Mouse (Mus musculus) CH12.LX (cell line): Measurements from ENCODE around the gene Hopx. TPM values are rescaled to one million over a fixed set of nuclear protein-coding genes. Genes with fewer than 3 reads are reported as not detected.
A peak's percentile ranks its signal among the peaks of the same experiment; 100 is the strongest.

ENCODE experiments used
- DNase-seq: peaks from one replicate; pipeline ENCODE4 v3.0.0-alpha.2; 2013; ENCODE audit errors: extremely low read depth
- H3K27ac ChIP-seq: 2 replicates; pipeline ENCODE4 v1.5.1; 2012; ENCODE audit warnings: low read depth, mild to moderate bottlenecking, control low read depth, moderate library complexity; ENCODE audit not compliant: insufficient read depth
- H3K27me3 ChIP-seq: replicated peaks from 2 replicates; pipeline ENCODE3; 2012; ENCODE audit warnings: inconsistent platforms
- H3K36me3 ChIP-seq, 2 experiments: replicated peaks in 1 of 2; 2 replicates each; pipeline versions ENCODE3 to v1.6.1; 2012; ENCODE audit warnings: inconsistent platforms in 1 of 2, low read length in 1 of 2, mild to moderate bottlenecking in 1 of 2, mixed read lengths in 1 of 2, moderate library complexity in 1 of 2; ENCODE audit not compliant: control insufficient read depth in 1 of 2, insufficient read depth in 1 of 2
- H3K4me1 ChIP-seq, 2 experiments: 2 replicates each; pipeline ENCODE4 v1.6.1; 2012; ENCODE audit warnings: inconsistent platforms in 1 of 2, moderate library complexity in 1 of 2; ENCODE audit not compliant: insufficient read depth in 2 of 2, control insufficient read depth in 1 of 2
- H3K4me2 ChIP-seq: 2 replicates; pipeline ENCODE4 v1.6.1; 2012; ENCODE audit warnings: low read depth, mild to moderate bottlenecking, control low read depth; ENCODE audit not compliant: poor library complexity, insufficient read depth, severe bottlenecking
- H3K4me3 ChIP-seq, 3 experiments: fragments of 150-350 bp in 1 of 3; sonication (generic) in 1 of 3; replicated peaks in 1 of 3; 2 replicates each; pipeline versions ENCODE3 to v1.5.1; 2011 to 2012; ENCODE audit warnings: low read depth in 2 of 3, low read length in 2 of 3, mild to moderate bottlenecking in 2 of 3, moderate library complexity in 2 of 3, control low read depth in 1 of 3, improper control_type of control experiment in 1 of 3, inconsistent platforms in 1 of 3, mixed read lengths in 1 of 3; ENCODE audit not compliant: poor library complexity in 1 of 3
- H3K79me2 ChIP-seq: replicated peaks from 2 replicates; pipeline ENCODE4 v1.6.1; 2012; ENCODE audit warnings: mild to moderate bottlenecking, moderate library complexity; ENCODE audit not compliant: control insufficient read depth, poor library complexity, insufficient read depth, severe bottlenecking; ENCODE audit errors: extremely low read depth
- H3K9ac ChIP-seq: 2 replicates; pipeline ENCODE4 v1.6.1; 2012; ENCODE audit warnings: low read depth, mild to moderate bottlenecking, control low read depth, moderate library complexity; ENCODE audit not compliant: insufficient read depth
- H3K9me3 ChIP-seq: replicated peaks from 2 replicates; pipeline ENCODE3; 2012; ENCODE audit warnings: low read length, inconsistent platforms, mixed read lengths
- CHD1 ChIP-seq: IDR thresholded peaks from 2 replicates; pipeline ENCODE4 v1.6.1; 2012; ENCODE audit warnings: low read depth, low read length, improper control_type of control experiment, inconsistent platforms
- E2F4 ChIP-seq: IDR thresholded peaks from 2 replicates; pipeline ENCODE4 v1.6.1; 2011; ENCODE audit warnings: low read depth, low read length, improper control_type of control experiment; ENCODE audit not compliant: insufficient replicate concordance
- EP300 ChIP-seq: IDR thresholded peaks from 2 replicates; pipeline ENCODE4 v1.6.1; 2011; ENCODE audit warnings: low read length, improper control_type of control experiment
- HCFC1 ChIP-seq: IDR thresholded peaks from 2 replicates; pipeline ENCODE4 v1.6.1; 2012; ENCODE audit warnings: low read depth, mild to moderate bottlenecking, inconsistent platforms, low read length, improper control_type of control experiment
- IRF4 ChIP-seq: IDR thresholded peaks from 2 replicates; pipeline ENCODE4 v1.6.1; 2014; ENCODE audit warnings: low read depth, mild to moderate bottlenecking, inconsistent platforms, low read length, improper control_type of control experiment
- JUND ChIP-seq: conservative IDR thresholded peaks from 2 replicates; pipeline ENCODE4 v1.6.1; 2011; ENCODE audit warnings: low read depth, low read length, improper control_type of control experiment
- KAT2A ChIP-seq: IDR thresholded peaks from 2 replicates; pipeline ENCODE4 v1.6.1; 2012; ENCODE audit warnings: low read length, improper control_type of control experiment, inconsistent platforms; ENCODE audit not compliant: insufficient replicate concordance
- MAFK ChIP-seq: IDR thresholded peaks from 2 replicates; pipeline ENCODE4 v1.6.1; 2011; ENCODE audit warnings: low read length, improper control_type of control experiment; ENCODE audit not compliant: insufficient replicate concordance
- TCF12 ChIP-seq: IDR thresholded peaks from 2 replicates; pipeline ENCODE4 v1.6.1; 2014; ENCODE audit warnings: low read depth, mild to moderate bottlenecking, inconsistent platforms, low read length, improper control_type of control experiment
- USF1 ChIP-seq: IDR thresholded peaks from 2 replicates; pipeline ENCODE4 v1.6.1; 2014; ENCODE audit warnings: low read depth, mild to moderate bottlenecking, inconsistent platforms, low read length, improper control_type of control experiment
- USF2 ChIP-seq: conservative IDR thresholded peaks from 2 replicates; pipeline ENCODE4 v1.6.1; 2011; ENCODE audit warnings: low read depth, low read length, improper control_type of control experiment
- dilution Hi-C: fragments of 300-500 bp; cut with MboI; formaldehyde crosslinking; loops from 2 replicates; pipeline ENCODE4 v1.14.3; 2020; ENCODE audit warnings: low sequenced_read_pairs; ENCODE audit not compliant: extremely low pct_unique_long_range_greater_than_20kb, extremely low pct_ligation_motif_present
- in situ Hi-C: fragments of 300-500 bp; cut with MboI; formaldehyde crosslinking; loops from 3 replicates; pipeline ENCODE4 v1.14.3; 2019; ENCODE audit warnings: low sequenced_read_pairs, low pct_ligation_motif_present, low pct_unique_long_range_greater_than_20kb, mixed read lengths
- polyA plus RNA-seq: library from polyadenylated mRNA; unstranded; fragments of >175 nt; gene quantifications from 2 replicates; pipeline ENCODE4 v1.2.1, GENCODE M21; 2012; ENCODE audit warnings: low read depth; ENCODE audit not compliant: insufficient read length
- total RNA-seq, 2 experiments: library from RNA; depleted of rRNA; stranded (reverse); fragments of 300-350 nt in 1 of 2; fragments of >200 nt in 1 of 2; gene quantifications; 2 replicates each; pipeline ENCODE4 v1.2.3; 2012 to 2014

Gene Hopx
- total and polyA plus RNA-seq, 3 experiments: 15.1 to 26.4 (median 20.0) TPM

DNA sequence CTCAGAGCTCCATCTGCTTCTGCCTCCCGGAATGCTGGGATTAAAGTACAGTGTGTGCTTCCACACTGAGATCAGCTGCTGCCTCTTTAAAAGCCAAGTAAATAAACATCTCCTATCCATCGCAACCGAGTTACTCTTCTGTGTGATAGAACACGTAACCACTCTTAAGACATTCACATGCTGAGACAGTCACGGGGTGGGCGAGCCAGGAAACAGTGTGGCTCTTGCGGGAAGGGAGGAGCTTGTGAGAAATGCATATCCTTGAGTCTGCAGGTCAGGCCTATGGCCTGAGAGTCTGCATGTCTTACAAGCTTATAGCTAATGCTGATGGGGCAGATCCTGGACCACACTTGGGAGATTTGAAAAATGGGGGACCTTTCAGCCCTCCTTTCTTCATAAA, 28.4 kb downstream of the Hopx start:
- Histone ChIP-seq H3K27me3 (no peaks in the 10 kb centered on the region), H3K4me1 (peaks cover 0 to 3% of the 10 kb centered on the region in 2 experiments; a peak in 1 of 4 replicates), H3K9ac (no peak overlapping the region), H3K27ac (no peak overlapping the region), H3K36me3 (peaks cover 3 to 26% of the 10 kb centered on the region in 2 experiments), H3K79me2 (no peaks in the 10 kb centered on the region), H3K4me3 (no peak overlapping the region), H3K4me2 (no peak overlapping the region), H3K9me3 (no peaks in the 10 kb centered on the region)
- dilution Hi-C loops (no loop called here), in situ Hi-C loops (loop anchor here (5.0 kb wide), 1 partner anchor 81 kb away; no protein-coding TSS in a partner anchor)
- DNase-seq: no peak
- TF ChIP-seq IRF4 (no peak), USF2 (no peak), E2F4 (no peak), JUND (no peak), HCFC1 (no peak), CHD1 (no peak), EP300 (no peak), TCF12 (no peak)

DNA sequence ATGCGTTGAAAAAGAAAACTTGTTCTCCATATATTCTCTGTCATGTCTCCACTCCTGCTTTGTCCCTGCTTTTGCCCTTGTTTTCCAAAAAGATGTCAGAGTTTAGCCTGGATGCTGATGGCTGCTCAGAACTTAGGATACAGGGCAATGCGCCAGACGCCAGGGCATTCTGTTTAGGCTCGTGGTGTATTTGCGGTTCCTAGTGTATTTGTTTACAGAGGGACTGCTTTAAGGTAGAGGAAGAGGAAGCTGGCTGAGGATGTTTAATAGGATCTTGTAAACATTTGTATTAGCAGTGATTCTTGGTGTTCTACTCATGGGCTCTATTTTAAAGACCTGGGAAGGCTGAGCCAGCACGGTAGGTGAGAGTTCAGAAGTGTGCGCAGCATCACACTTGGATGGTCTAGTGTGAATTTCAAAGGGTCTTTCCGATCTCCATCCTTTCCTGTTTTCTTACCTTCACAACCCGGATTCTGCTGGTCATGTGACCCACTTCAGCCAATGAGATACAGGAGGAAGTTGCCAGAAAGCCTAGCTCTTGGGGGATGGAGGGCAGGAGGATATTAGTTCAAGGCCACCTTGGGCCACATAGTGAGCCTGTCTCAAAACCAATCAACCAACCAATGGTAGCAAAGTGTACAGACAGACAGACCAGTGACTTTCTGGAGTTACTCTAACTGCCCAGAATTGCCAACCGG, 29.0 kb downstream of the Hopx start:
- Histone ChIP-seq H3K27ac (no peak overlapping the region), H3K27me3 (no peaks in the 10 kb centered on the region), H3K9ac (no peak overlapping the region), H3K9me3 (no peaks in the 10 kb centered on the region), H3K4me1 (no peaks in the 10 kb centered on the region), H3K4me3 (no peak overlapping the region), H3K4me2 (no peak overlapping the region), H3K36me3 (peaks cover 3 to 26% of the 10 kb centered on the region in 2 experiments), H3K79me2 (no peaks in the 10 kb centered on the region)
- dilution Hi-C loops: no loop called here
- in situ Hi-C loops: loop anchor here (5.0 kb wide), 1 partner anchor 81 kb away; no protein-coding TSS in a partner anchor
- TF ChIP-seq EP300: no peak
- TF ChIP-seq USF2: peak; percentile 64
- peak; percentile 70 for TF ChIP-seq USF1
- DNase-seq: no peak

DNA sequence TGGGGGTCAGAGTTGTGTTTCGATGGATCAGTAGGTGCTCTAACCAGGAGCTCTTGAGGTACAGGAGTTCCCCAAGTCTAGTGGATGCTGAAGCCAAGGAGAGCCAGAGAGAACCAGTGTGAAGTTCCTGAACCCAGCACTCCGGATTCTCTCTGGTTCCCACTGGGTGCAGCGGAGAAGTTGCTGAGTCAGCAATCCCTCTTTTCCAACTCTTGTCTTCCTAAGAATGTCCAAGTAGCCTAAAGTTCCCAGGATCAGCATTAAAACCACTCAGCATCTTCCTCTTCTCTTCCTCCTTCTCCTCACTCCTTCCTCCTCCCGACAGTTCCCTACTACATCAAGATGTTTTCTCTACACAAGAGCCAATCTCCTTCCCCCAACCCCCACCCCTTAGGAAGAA, 30.5 kb downstream of the Hopx start:
- no peaks in the 10 kb centered on the region for H3K9me3 ChIP-seq
- no peak overlapping the region for H3K4me2 ChIP-seq
- H3K36me3 ChIP-seq: peaks cover 3 to 23% of the 10 kb centered on the region in 2 experiments
- no peak overlapping the region for H3K9ac ChIP-seq
- H3K27me3 ChIP-seq: no peaks in the 10 kb centered on the region
- H3K4me3 ChIP-seq: no peak overlapping the region
- dilution Hi-C loops (no loop called here), in situ Hi-C loops (no loop called here)
- TF ChIP-seq KAT2A: no peak
- peak; percentile 95 for TF ChIP-seq MAFK
- H3K79me2 ChIP-seq: no peaks in the 10 kb centered on the region
- DNase-seq: no peak
- no peaks in the 10 kb centered on the region for H3K4me1 ChIP-seq
- H3K27ac ChIP-seq: no peak overlapping the region
